In genomic region chr5:40986562-40986961, GRCm38 (mm10) we compare ENCODE assay signal across 13 mouse cellular contexts.
"Had no signal": no experiment of that assay in that cellular context is flagged by ENCODE, and none has a peak within 500 bp of the region (broad histone marks: within the 10 kb centered on the region; RNA-seq: fewer than 3 reads in every experiment).

No protein-coding gene starts in this region.

- H3K27me3 ChIP-seq: intestine, embryonic 15.5 days; midbrain, embryonic 15.5 days; neural tube, embryonic 15.5 days had no signal

- H3K4me1 ChIP-seq: intestine, embryonic 15.5 days; midbrain, embryonic 15.5 days; neural tube, embryonic 15.5 days had no signal

- H3K9me3 ChIP-seq: intestine, embryonic 15.5 days; midbrain, embryonic 15.5 days; neural tube, embryonic 15.5 days had no signal

- H3K27ac ChIP-seq: intestine, embryonic 15.5 days; liver, embryonic 14.5 days; midbrain, embryonic 15.5 days; neural tube, embryonic 15.5 days had no signal

- DNase-seq: kidney, adult 18-20 months; kidney, postnatal 14 days; left cerebral cortex, postnatal 4 days; lung, adult 18-20 months; lung, postnatal 36 days; right cerebral cortex, adult 18-20 months; right cerebral cortex, postnatal 25 days; thymus, postnatal 14 days had no signal

- H3K9ac ChIP-seq: intestine, embryonic 15.5 days; liver, embryonic 14.5 days; midbrain, embryonic 15.5 days; neural tube, embryonic 15.5 days had no signal

- ATAC-seq: intestine, embryonic 15.5 days; midbrain, embryonic 15.5 days had no signal

- H3K4me2 ChIP-seq: intestine, embryonic 15.5 days; midbrain, embryonic 11.5 days; midbrain, embryonic 15.5 days; neural tube, embryonic 15.5 days had no signal

- H3K4me3 ChIP-seq: intestine, embryonic 15.5 days; midbrain, embryonic 15.5 days; neural tube, embryonic 15.5 days had no signal

- H3K36me3 ChIP-seq: intestine, embryonic 15.5 days; midbrain, embryonic 15.5 days; neural tube, embryonic 15.5 days had no signal
